Mouse (Mus musculus): ENCODE measurements at regions not wholly inside any gene's neighbourhood (a gene's known extent, or its start where the extent isn't known, plus 50 kb on each side); places are given as distances from the start of the nearest gene placed in this dataset.

DNA sequence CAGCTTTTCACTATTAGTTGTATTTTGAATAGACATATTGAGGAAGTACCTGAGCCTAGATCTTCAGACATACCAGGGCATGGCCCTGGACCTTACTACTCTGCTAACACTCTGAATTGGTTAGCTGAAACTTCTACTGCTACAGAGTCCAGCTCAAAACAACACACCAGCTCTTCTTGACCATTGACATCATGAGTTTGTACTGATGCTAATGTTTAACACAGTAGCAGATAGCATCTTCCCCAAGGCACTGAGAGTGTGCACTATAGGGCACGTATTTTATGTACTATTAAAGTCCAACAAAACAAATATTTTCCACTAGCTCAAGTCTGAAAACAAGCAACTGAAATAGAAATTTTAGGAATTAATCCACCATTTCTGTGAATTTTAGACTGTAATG, 157.8 kb downstream of the Ptger3 start:
- H3K36me3 ChIP-seq (ENCODE audit: control insufficient read depth, insufficient read depth, low read length), result no peaks in the 10 kb centered on the region
- H3K4me2 ChIP-seq (replicated peaks; ENCODE audit: low read depth, low read length), result no peak overlapping the region
- no peak overlapping the region for H3K4me3 ChIP-seq (ENCODE audit: low read depth, low read length)
- H3K4me1 ChIP-seq (ENCODE audit: control insufficient read depth, insufficient read depth, low read length), result no peaks in the 10 kb centered on the region
- no peak overlapping the region for H3K9ac ChIP-seq (replicated peaks; ENCODE audit: low read depth, low read length)
- no peaks in the 10 kb centered on the region for H3K27me3 ChIP-seq (ENCODE audit: control insufficient read depth, insufficient read depth, low read length)
- ATAC-seq (ENCODE audit: insufficient number of reproducible peaks, insufficient read depth, low FRiP score, low read depth), result no peak
- 58% methylated on average over 1 of the region's 1 CpGs for WGBS
- no peaks in the 10 kb centered on the region for H3K9me3 ChIP-seq (ENCODE audit: control insufficient read depth, low read depth, low read length)
- no peak overlapping the region for H3K27ac ChIP-seq (ENCODE audit: low read length)

DNA sequence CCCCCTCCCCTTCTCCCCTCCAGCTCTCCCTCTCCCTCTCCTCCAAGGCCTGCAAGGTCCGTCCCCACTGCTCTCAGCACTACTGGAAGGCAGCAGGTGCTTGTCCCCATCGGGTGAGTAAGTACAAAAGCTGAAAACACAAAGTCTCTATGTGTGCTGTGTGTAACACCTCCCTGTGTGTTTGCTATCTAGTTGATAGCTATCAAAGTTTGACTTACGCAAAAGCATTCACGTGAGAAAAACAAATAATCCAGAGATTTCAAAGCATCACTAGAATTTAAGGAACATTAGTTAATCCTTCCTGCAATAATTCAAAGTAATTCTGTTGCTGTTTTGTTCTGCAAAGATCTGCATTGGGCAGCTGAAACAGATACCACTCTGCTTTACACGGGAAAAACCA, 156.5 kb downstream of the Ptger3 start:
- 64% methylated on average over 5 of the region's 5 CpGs for WGBS
- no peak for ATAC-seq (ENCODE audit: insufficient number of reproducible peaks, insufficient read depth, low FRiP score, low read depth)

DNA sequence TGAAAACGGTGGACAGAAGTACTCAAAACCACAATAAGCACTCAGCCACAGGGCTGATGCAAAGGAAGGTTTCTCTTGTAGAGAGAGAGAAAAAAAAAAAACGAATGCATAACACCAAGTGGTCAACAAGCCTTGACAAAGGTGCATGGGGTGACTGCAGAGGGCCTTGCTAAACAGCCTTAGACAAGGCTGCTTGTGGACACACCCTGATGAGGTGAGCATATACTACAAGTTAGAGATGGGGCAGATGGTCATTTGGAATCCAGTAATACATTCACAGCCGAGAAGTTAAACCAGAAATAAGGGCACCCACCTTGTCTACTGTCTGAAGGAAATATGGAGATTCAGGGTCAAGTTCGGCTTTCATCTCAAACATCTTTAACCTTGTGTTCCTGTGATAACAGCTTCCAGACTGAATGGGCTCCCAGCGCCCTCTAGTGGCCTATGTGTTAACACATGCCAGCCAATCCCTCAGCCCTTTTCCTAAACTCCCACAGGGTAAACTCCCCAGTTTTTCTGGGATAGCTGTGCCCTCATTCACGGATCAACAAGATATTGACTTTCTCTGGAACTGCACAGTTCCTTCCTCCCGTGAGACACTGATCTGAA, 150.7 kb downstream of the Ptger3 start:
- Histone ChIP-seq H3K9ac (replicated peaks; ENCODE audit: low read depth, low read length) (no peak overlapping the region), H3K4me3 (ENCODE audit: low read depth, low read length) (no peak overlapping the region), H3K9me3 (ENCODE audit: control insufficient read depth, low read depth, low read length) (no peaks in the 10 kb centered on the region), H3K27me3 (ENCODE audit: control insufficient read depth, insufficient read depth, low read length) (no peaks in the 10 kb centered on the region), H3K4me1 (ENCODE audit: control insufficient read depth, insufficient read depth, low read length) (no peaks in the 10 kb centered on the region), H3K36me3 (ENCODE audit: control insufficient read depth, insufficient read depth, low read length) (no peaks in the 10 kb centered on the region), H3K4me2 (replicated peaks; ENCODE audit: low read depth, low read length) (no peak overlapping the region), H3K27ac (ENCODE audit: low read length) (no peak overlapping the region)
- ATAC-seq (ENCODE audit: insufficient number of reproducible peaks, insufficient read depth, low FRiP score, low read depth), result no peak
- 21% methylated on average over 7 of the region's 7 CpGs for WGBS

More for the DNA sequence above, 156.5 kb downstream of the Ptger3 start:
- no peaks in the 10 kb centered on the region for H3K36me3 ChIP-seq (ENCODE audit: control insufficient read depth, insufficient read depth, low read length)
- H3K27me3 ChIP-seq (ENCODE audit: control insufficient read depth, insufficient read depth, low read length), result no peaks in the 10 kb centered on the region
- H3K27ac ChIP-seq (ENCODE audit: low read length), result no peak overlapping the region
- no peak overlapping the region for H3K4me3 ChIP-seq (ENCODE audit: low read depth, low read length)
- no peaks in the 10 kb centered on the region for H3K9me3 ChIP-seq (ENCODE audit: control insufficient read depth, low read depth, low read length)
- H3K4me2 ChIP-seq (replicated peaks; ENCODE audit: low read depth, low read length), result no peak overlapping the region
- no peak overlapping the region for H3K9ac ChIP-seq (replicated peaks; ENCODE audit: low read depth, low read length)
- H3K4me1 ChIP-seq (ENCODE audit: control insufficient read depth, insufficient read depth, low read length), result no peaks in the 10 kb centered on the region

DNA sequence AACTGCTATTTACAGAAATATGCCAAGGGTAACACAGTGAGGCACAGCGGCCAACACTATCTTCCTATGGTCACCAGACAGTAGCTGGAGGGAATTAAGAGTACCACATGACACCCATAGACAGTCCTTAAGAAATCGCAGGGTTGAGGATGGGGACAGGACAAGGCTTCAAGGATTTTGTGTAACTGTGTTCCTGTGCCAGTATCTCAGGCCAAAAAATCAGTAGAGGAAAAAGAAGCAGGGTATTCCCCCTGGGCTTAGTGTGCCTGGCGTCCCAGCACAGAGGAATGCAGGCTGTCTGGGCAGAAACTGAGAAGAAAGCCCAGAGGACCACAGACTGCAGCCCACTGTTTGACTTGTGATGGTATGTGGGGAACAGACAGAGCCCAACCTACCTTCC, 147.3 kb downstream of the Ptger3 start:
- ATAC-seq (ENCODE audit: insufficient number of reproducible peaks, insufficient read depth, low FRiP score, low read depth), result no peak
- H3K36me3 ChIP-seq (ENCODE audit: control insufficient read depth, insufficient read depth, low read length), result no peaks in the 10 kb centered on the region
- H3K27me3 ChIP-seq (ENCODE audit: control insufficient read depth, insufficient read depth, low read length), result no peaks in the 10 kb centered on the region
- WGBS, result 82% methylated on average over 3 of the region's 3 CpGs
- no peak overlapping the region for H3K4me3 ChIP-seq (ENCODE audit: low read depth, low read length)
- H3K4me2 ChIP-seq (replicated peaks; ENCODE audit: low read depth, low read length), result no peak overlapping the region
- no peaks in the 10 kb centered on the region for H3K4me1 ChIP-seq (ENCODE audit: control insufficient read depth, insufficient read depth, low read length)
- no peaks in the 10 kb centered on the region for H3K9me3 ChIP-seq (ENCODE audit: control insufficient read depth, low read depth, low read length)
- no peak overlapping the region for H3K27ac ChIP-seq (ENCODE audit: low read length)
- H3K9ac ChIP-seq (replicated peaks; ENCODE audit: low read depth, low read length), result no peak overlapping the region

DNA sequence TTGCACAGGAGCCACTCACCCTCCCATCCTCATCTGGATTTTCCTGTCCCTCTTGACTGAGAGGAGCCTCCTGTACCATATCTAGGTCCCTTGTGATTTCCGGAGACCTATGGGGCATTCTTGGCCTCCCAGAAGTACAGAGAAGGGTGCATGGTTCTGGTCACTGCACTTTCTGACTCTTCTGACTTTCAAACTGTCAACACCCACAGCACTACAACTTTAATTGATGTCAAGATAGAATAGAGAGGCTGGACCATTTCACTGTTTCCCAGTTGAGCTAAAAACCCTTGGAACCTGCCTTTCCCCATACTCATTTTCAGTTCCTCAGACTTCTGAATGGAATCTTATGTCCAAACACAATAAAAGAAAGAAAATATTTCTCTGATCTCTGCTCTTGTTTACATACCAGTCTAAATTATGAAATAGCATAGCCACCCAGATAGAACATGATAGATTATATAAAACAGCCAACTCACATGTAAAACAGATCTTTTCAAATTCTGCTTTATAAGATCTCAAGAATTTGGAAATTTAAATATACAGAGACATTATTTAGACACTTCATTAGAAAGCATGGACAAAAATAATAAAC, 144.2 kb downstream of the Ptger3 start:
- Histone ChIP-seq H3K9ac (replicated peaks; ENCODE audit: low read depth, low read length) (no peak overlapping the region), H3K36me3 (ENCODE audit: control insufficient read depth, insufficient read depth, low read length) (no peaks in the 10 kb centered on the region), H3K4me3 (ENCODE audit: low read depth, low read length) (no peak overlapping the region), H3K4me2 (replicated peaks; ENCODE audit: low read depth, low read length) (no peak overlapping the region), H3K9me3 (ENCODE audit: control insufficient read depth, low read depth, low read length) (no peaks in the 10 kb centered on the region), H3K4me1 (ENCODE audit: control insufficient read depth, insufficient read depth, low read length) (no peaks in the 10 kb centered on the region), H3K27me3 (ENCODE audit: control insufficient read depth, insufficient read depth, low read length) (no peaks in the 10 kb centered on the region), H3K27ac (ENCODE audit: low read length) (no peak overlapping the region)
- 72% methylated on average over 1 of the region's 1 CpGs for WGBS
- ATAC-seq (ENCODE audit: insufficient number of reproducible peaks, insufficient read depth, low FRiP score, low read depth), result no peak

DNA sequence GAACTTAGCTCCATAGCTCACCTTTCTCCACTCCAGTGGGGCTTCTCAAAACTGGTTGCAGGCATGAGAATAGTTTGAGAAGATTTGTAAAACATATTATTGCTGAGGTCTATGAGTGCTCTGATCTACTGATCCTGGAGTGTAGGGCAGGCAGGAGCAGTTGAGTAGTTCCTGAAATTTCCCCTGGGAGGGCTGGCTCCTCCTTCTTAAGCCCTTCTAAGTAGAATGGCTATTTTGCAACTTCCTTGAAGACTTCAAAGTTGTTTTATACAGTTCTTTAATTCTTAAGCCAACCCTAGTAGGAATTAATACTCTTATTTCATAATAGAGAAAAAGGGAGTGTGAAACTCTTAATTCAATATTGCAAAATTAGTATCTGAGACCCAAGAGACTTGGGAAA, 133.3 kb downstream of the Ptger3 start:
- H3K27me3 ChIP-seq (ENCODE audit: control insufficient read depth, insufficient read depth, low read length), result no peaks in the 10 kb centered on the region
- no peak overlapping the region for H3K4me2 ChIP-seq (replicated peaks; ENCODE audit: low read depth, low read length)
- H3K4me1 ChIP-seq (ENCODE audit: control insufficient read depth, insufficient read depth, low read length), result no peaks in the 10 kb centered on the region
- no peaks in the 10 kb centered on the region for H3K9me3 ChIP-seq (ENCODE audit: control insufficient read depth, low read depth, low read length)
- no peaks in the 10 kb centered on the region for H3K36me3 ChIP-seq (ENCODE audit: control insufficient read depth, insufficient read depth, low read length)
- no peak overlapping the region for H3K9ac ChIP-seq (replicated peaks; ENCODE audit: low read depth, low read length)
- no peak for ATAC-seq (ENCODE audit: insufficient number of reproducible peaks, insufficient read depth, low FRiP score, low read depth)
- no peak overlapping the region for H3K4me3 ChIP-seq (ENCODE audit: low read depth, low read length)
- no peak overlapping the region for H3K27ac ChIP-seq (ENCODE audit: low read length)

DNA sequence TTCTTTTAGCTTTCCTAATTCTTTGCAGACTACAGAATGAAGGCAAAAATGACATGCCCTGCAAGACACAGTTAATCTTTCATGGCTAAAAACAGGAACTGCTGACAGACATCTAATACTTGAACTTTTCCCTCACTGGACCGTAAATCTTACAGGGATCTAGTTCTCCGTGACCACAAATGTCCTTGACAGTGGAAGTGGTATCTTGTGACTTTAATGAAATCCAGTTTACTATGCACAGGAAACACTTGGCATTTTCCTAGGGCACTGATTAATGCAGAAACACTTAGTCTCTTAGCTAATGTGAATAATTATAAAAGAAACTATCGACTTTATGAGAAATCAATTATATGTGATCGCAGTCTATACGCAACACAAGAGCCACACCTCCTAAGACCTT, 131.8 kb downstream of the Ptger3 start:
- no peaks in the 10 kb centered on the region for H3K9me3 ChIP-seq (ENCODE audit: control insufficient read depth, low read depth, low read length)
- no peak overlapping the region for H3K4me2 ChIP-seq (replicated peaks; ENCODE audit: low read depth, low read length)
- no peaks in the 10 kb centered on the region for H3K4me1 ChIP-seq (ENCODE audit: control insufficient read depth, insufficient read depth, low read length)
- no peak overlapping the region for H3K4me3 ChIP-seq (ENCODE audit: low read depth, low read length)
- 76% methylated on average over 5 of the region's 5 CpGs for WGBS
- no peak overlapping the region for H3K27ac ChIP-seq (ENCODE audit: low read length)
- H3K9ac ChIP-seq (replicated peaks; ENCODE audit: low read depth, low read length), result no peak overlapping the region
- no peaks in the 10 kb centered on the region for H3K27me3 ChIP-seq (ENCODE audit: control insufficient read depth, insufficient read depth, low read length)
- no peaks in the 10 kb centered on the region for H3K36me3 ChIP-seq (ENCODE audit: control insufficient read depth, insufficient read depth, low read length)
- ATAC-seq (ENCODE audit: insufficient number of reproducible peaks, insufficient read depth, low FRiP score, low read depth), result no peak

DNA sequence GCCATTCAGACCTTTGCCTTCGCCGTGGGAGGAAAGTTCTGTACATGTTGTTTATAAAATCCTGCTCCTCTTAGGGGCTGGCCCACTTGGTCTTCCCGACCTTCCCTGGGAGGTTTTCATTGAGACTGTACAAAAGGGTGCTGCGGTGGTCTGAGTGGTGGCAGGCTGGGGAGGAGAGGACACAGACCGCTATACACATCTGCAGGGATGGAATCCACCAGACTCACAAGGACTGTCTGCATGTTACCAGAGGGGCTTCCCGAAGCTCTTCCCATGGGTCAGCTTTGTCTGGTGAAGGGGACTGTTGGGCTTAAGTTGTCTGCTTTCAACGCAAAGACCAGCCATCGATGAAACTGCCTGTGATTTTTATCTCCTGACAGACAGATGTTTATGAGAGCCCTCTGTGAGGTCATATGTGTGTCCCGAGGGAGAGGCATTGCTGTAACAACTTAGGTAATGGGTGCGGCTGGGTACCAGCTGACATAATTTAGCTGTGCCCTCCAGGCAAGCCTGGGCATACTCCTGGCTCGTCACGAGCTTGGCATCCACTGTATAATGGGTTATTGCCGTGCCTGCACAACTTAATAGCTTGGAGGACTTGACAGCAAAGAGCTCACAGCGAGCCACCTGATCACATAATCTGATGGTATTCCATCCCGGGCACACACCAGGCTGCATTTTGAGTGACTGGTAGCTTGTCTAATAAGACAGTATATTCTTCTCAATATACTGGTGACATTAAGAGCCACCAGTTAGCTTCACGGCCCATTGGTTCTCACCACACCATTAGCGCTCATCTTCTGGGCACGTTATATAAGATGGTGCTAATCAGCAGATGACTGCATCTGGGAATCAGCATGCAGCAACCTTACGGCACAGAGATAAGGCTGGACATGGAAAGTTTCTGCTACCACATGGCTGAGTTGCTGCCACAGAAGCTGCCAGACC, 128.7 kb downstream of the Ptger3 start:
- H3K27ac ChIP-seq (ENCODE audit: low read length), result no peak overlapping the region
- no peaks in the 10 kb centered on the region for H3K27me3 ChIP-seq (ENCODE audit: control insufficient read depth, insufficient read depth, low read length)
- no peaks in the 10 kb centered on the region for H3K4me1 ChIP-seq (ENCODE audit: control insufficient read depth, insufficient read depth, low read length)
- no peaks in the 10 kb centered on the region for H3K9me3 ChIP-seq (ENCODE audit: control insufficient read depth, low read depth, low read length)
- no peaks in the 10 kb centered on the region for H3K36me3 ChIP-seq (ENCODE audit: control insufficient read depth, insufficient read depth, low read length)
- H3K9ac ChIP-seq (replicated peaks; ENCODE audit: low read depth, low read length), result no peak overlapping the region
- H3K4me3 ChIP-seq (ENCODE audit: low read depth, low read length), result no peak overlapping the region
- 62% methylated on average over 19 of the region's 19 CpGs for WGBS
- no peak overlapping the region for H3K4me2 ChIP-seq (replicated peaks; ENCODE audit: low read depth, low read length)
- ATAC-seq (ENCODE audit: insufficient number of reproducible peaks, insufficient read depth, low FRiP score, low read depth), result no peak
